Mouse (Mus musculus): ENCODE results near the gene Lypd8. TPM values are rescaled to one million over a fixed set of nuclear protein-coding genes. Genes with fewer than 3 reads are reported as not detected.

The Lypd8 gene
- polyA plus RNA-seq, 1 experiment: not detected

DNA sequence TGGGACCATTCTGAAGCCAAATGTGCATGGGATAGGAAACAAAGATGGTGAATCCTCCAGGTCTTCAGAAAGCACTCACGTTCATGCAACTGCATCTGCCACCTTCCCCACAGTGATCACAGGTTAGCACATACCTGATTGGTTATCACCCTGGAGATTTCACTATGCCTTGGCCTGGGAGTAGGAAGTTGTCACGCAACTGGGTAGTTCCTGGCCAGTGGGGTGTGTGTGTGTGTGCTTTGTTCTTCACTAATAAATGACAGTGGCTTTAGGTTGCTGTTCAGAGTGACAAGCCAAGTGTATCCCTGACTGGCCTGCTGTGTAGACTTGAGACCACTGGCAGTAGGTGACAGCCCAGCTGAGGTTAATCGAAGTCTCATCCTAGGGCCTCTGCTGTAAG lies 53.4 kb downstream of the Lypd8 start, which contains the start of gene Gm12253:
Gm12253 (plus strand) TSS at position 301 of the 400 bp plus-strand sequence.
- Histone ChIP-seq H3K36me3 (ENCODE audit: control insufficient read depth, insufficient read depth) (no peaks in the 10 kb centered on the region), H3ac (ENCODE audit: control insufficient read depth, insufficient read length) (no peak within 1 kb of the TSS), H3K4me2 (ENCODE audit: low read depth) (no peak within 1 kb of the TSS), H3K79me2 (ENCODE audit: control insufficient read depth, insufficient read depth) (no peaks in the 10 kb centered on the region), H3K4me3 (no peak within 1 kb of the TSS), H3K27me3 (ENCODE audit: control insufficient read depth, insufficient read depth, insufficient read length) (no peaks in the 10 kb centered on the region)
- TF ChIP-seq SRF (IDR thresholded peaks at IDR 0.05; ENCODE audit: control insufficient read depth, insufficient read length, low read depth) (no peak), CEBPB (IDR thresholded peaks at IDR 0.05; ENCODE audit: insufficient read depth, poor library complexity, severe bottlenecking) (no peak), TCF3 (IDR thresholded peaks at IDR 0.05; ENCODE audit: insufficient read length, low read depth) (no peak), MYOD1 (IDR thresholded peaks at IDR 0.05; ENCODE audit: control insufficient read depth in 1 of 3, insufficient read length in 2 of 3, low read depth in 2 of 3) (no peak), POLR2A (IDR thresholded peaks at IDR 0.05; ENCODE audit: insufficient read length, low read depth) (no peak), REST (IDR thresholded peaks at IDR 0.05; ENCODE audit: insufficient read depth, insufficient read length) (no peak), TCF12 (IDR thresholded peaks at IDR 0.05; ENCODE audit: insufficient read depth, poor library complexity, severe bottlenecking) (no peak), POLR2AphosphoS2 (IDR thresholded peaks at IDR 0.05; ENCODE audit: insufficient read length, low read depth) (no peak), E2F4 (IDR thresholded peaks at IDR 0.05; ENCODE audit: insufficient read depth) (no peak), MYOG (IDR thresholded peaks at IDR 0.05; ENCODE audit: control insufficient read depth in 1 of 3, insufficient read depth in 1 of 3, insufficient read length in 2 of 3, low read depth in 2 of 3) (no peak), MAX (IDR thresholded peaks at IDR 0.05; ENCODE audit: low read depth) (no peak), USF1 (IDR thresholded peaks at IDR 0.05; ENCODE audit: low read depth) (no peak)

- Histone ChIP-seq H3K4me3 (no peak overlapping the region), H3K36me3 (ENCODE audit: control insufficient read depth, insufficient read depth) (no peaks in the 10 kb centered on the region), H3K27me3 (ENCODE audit: control insufficient read depth, insufficient read depth, insufficient read length) (no peaks in the 10 kb centered on the region), H3ac (ENCODE audit: control insufficient read depth, insufficient read length) (no peak overlapping the region), H3K4me2 (ENCODE audit: low read depth) (no peak overlapping the region), H3K79me2 (ENCODE audit: control insufficient read depth, insufficient read depth) (no peaks in the 10 kb centered on the region)
- no peak for TF ChIP-seq POLR2AphosphoS2 (IDR thresholded peaks at IDR 0.05; ENCODE audit: insufficient read length, low read depth)
- TF ChIP-seq USF1 (IDR thresholded peaks at IDR 0.05; ENCODE audit: low read depth): no peak
- TF ChIP-seq CEBPB (IDR thresholded peaks at IDR 0.05; ENCODE audit: insufficient read depth, poor library complexity, severe bottlenecking): no peak
- no peak for TF ChIP-seq MYOD1 (IDR thresholded peaks at IDR 0.05; ENCODE audit: control insufficient read depth in 1 of 3, insufficient read length in 2 of 3, low read depth in 2 of 3)
- TF ChIP-seq TCF12 (IDR thresholded peaks at IDR 0.05; ENCODE audit: insufficient read depth, poor library complexity, severe bottlenecking): no peak
- TF ChIP-seq REST (IDR thresholded peaks at IDR 0.05; ENCODE audit: insufficient read depth, insufficient read length): no peak
- TF ChIP-seq POLR2A (IDR thresholded peaks at IDR 0.05; ENCODE audit: insufficient read length, low read depth): no peak
- TF ChIP-seq E2F4 (IDR thresholded peaks at IDR 0.05; ENCODE audit: insufficient read depth): no peak
- TF ChIP-seq SRF (IDR thresholded peaks at IDR 0.05; ENCODE audit: control insufficient read depth, insufficient read length, low read depth): no peak
- no peak for TF ChIP-seq MYOG (IDR thresholded peaks at IDR 0.05; ENCODE audit: control insufficient read depth in 1 of 3, insufficient read depth in 1 of 3, insufficient read length in 2 of 3, low read depth in 2 of 3)
- no peak for TF ChIP-seq MAX (IDR thresholded peaks at IDR 0.05; ENCODE audit: low read depth)
- TF ChIP-seq TCF3 (IDR thresholded peaks at IDR 0.05; ENCODE audit: insufficient read length, low read depth): no peak
Observed at GRCm38 (mm10) chr11:58437866-58438265, 59.0 kb downstream of the Lypd8 start.

Other genes with a start within 250 kb of the Lypd8 start
- 18.7 TPM for gene Gemin5, start 210.5 kb upstream of the Lypd8 start, polyA plus RNA-seq (2012; fragmentation: generic; extraction: Trizol)
- 95.3 TPM for gene Mrpl22, start 207.4 kb upstream of the Lypd8 start, polyA plus RNA-seq (2012; fragmentation: generic; extraction: Trizol)
- gene Igtp, start 179.5 kb upstream of the Lypd8 start, polyA plus RNA-seq (2012; fragmentation: generic; extraction: Trizol): 3.7 TPM
- gene Irgm2, start 179.4 kb upstream of the Lypd8 start, polyA plus RNA-seq (2012; fragmentation: generic; extraction: Trizol): 0.77 TPM
- gene 4930438A08Rik, start 104.2 kb upstream of the Lypd8 start, polyA plus RNA-seq (2012; fragmentation: generic; extraction: Trizol): 0.67 TPM
- 6.0 TPM for gene Zfp692, start 72.0 kb upstream of the Lypd8 start, polyA plus RNA-seq (2012; fragmentation: generic; extraction: Trizol)
- 15.7 TPM for gene Zfp672, start 48.7 kb upstream of the Lypd8 start, polyA plus RNA-seq (2012; fragmentation: generic; extraction: Trizol)
- 38.1 TPM for gene Sh3bp5l, start 48.3 kb upstream of the Lypd8 start, polyA plus RNA-seq (2012; fragmentation: generic; extraction: Trizol)
- gene 1810065E05Rik, start 42.1 kb downstream of the Lypd8 start, polyA plus RNA-seq (2012; fragmentation: generic; extraction: Trizol): not detected
- gene Gm12253, start 53.5 kb downstream of the Lypd8 start, polyA plus RNA-seq (2012; fragmentation: generic; extraction: Trizol): not detected
- gene Lypd9, start 73.9 kb downstream of the Lypd8 start, polyA plus RNA-seq (2012; fragmentation: generic; extraction: Trizol): not detected
- gene Olfr30, start 83.2 kb downstream of the Lypd8 start, polyA plus RNA-seq (2012; fragmentation: generic; extraction: Trizol): not detected
- not detected for gene Olfr332, start 113.5 kb downstream of the Lypd8 start, polyA plus RNA-seq (2012; fragmentation: generic; extraction: Trizol)
- not detected for gene Olfr331, start 123.5 kb downstream of the Lypd8 start, polyA plus RNA-seq (2012; fragmentation: generic; extraction: Trizol)
- gene Olfr330, start 155.8 kb downstream of the Lypd8 start, polyA plus RNA-seq (2012; fragmentation: generic; extraction: Trizol): not detected
- gene Olfr329-ps, start 167.4 kb downstream of the Lypd8 start, polyA plus RNA-seq (2012; fragmentation: generic; extraction: Trizol): not detected
- gene Olfr328, start 176.6 kb downstream of the Lypd8 start, polyA plus RNA-seq (2012; fragmentation: generic; extraction: Trizol): not detected
- gene Olfr224, start 191.5 kb downstream of the Lypd8 start, polyA plus RNA-seq (2012; fragmentation: generic; extraction: Trizol): not detected
- not detected for gene Olfr325, start 198.7 kb downstream of the Lypd8 start, polyA plus RNA-seq (2012; fragmentation: generic; extraction: Trizol)
- gene Olfr324, start 216.1 kb downstream of the Lypd8 start, polyA plus RNA-seq (2012; fragmentation: generic; extraction: Trizol): not detected
- not detected for gene 2210407C18Rik, start 237.0 kb downstream of the Lypd8 start, polyA plus RNA-seq (2012; fragmentation: generic; extraction: Trizol)